26 mouse cellular contexts compared by ENCODE assay signal in the genomic region with DNA sequence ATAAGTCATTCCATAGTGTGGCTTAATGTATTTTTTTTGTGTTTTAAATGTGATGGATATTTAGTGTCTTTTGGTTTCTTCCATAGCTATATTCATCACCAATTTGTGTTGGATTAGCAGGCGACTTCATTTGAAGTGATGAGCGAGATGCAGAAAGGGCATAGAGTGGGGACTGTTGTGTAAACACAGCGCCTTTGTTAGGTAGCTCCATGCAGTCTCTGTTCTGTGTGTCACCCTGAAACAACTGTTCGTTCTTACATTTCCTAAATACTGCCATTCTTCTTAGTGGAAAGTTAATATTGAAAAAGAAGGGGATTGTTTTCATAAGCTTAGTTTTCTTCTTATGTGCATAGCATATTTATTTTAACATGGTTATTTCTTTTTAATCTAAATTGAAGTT. TPM values are rescaled to one million over a fixed set of nuclear protein-coding genes. Genes with fewer than 3 reads are reported as not detected.
"Had no signal": no experiment of that assay in that cellular context is flagged by ENCODE, and none has a peak within 500 bp of the region (broad histone marks: within the 10 kb centered on the region; RNA-seq: fewer than 3 reads in every experiment).

No protein-coding gene starts in this region.

- H3K27ac ChIP-seq: heart, adult 2 months; heart, embryonic 13.5 days; heart, embryonic 15.5 days; hindbrain, embryonic 13.5 days; hindbrain, embryonic 15.5 days; hindbrain, postnatal 0 days; kidney, embryonic 15.5 days; kidney, postnatal 0 days; limb, embryonic 13.5 days; limb, embryonic 15.5 days; liver, embryonic 12.5 days; liver, embryonic 14.5 days had no signal

- DNase-seq: gastrocnemius, postnatal 14 days; gastrocnemius, postnatal 36 days; heart, adult 2 months; heart, postnatal 14 days; heart, postnatal 36 days; kidney, adult 11 months; kidney, adult 2 months; kidney, adult 9 months; kidney, postnatal 14 days; kidney, postnatal 36 days; layer of hippocampus, adult 9-11 months; layer of hippocampus, postnatal 36 days; left cerebral cortex, postnatal 4 days had no signal

- H3K4me3 ChIP-seq: heart, adult 2 months; heart, embryonic 13.5 days; heart, embryonic 15.5 days; hindbrain, embryonic 13.5 days; hindbrain, embryonic 15.5 days; kidney, embryonic 15.5 days; limb, embryonic 13.5 days; limb, embryonic 15.5 days; liver, embryonic 12.5 days had no signal

- ATAC-seq: hindbrain, postnatal 0 days; intestine, embryonic 16.5 days; liver, embryonic 12.5 days had no signal

RNA-seq across cellular contexts. Expression of a gene that starts 50.7 kb away (rescaled TPM):
- total RNA-seq: hematopoietic stem cell, adult 5-6 weeks had no signal
